Mouse (Mus musculus) kidney, postnatal 4 days (tissue): ENCODE measurements around the gene Pik3cd.

Source experiments
- DNase-seq, 2 experiments: peaks; one replicate each; pipeline ENCODE4 v3.0.0; 2021; ENCODE audit warnings: mixed read lengths in 2 of 2

Gene Pik3cd

GRCm38 (mm10) chr4:149724916-149725470 lies 22.6 kb upstream of the Pik3cd start:
- DNase-seq: no peak

- peak; percentile 79 to 85 for DNase-seq
Measured at GRCm38 (mm10) chr4:149723855-149724731, 21.7 kb upstream of the Pik3cd start.

GRCm38 (mm10) chr4:149723021-149723390 lies 20.6 kb upstream of the Pik3cd start:
- DNase-seq: no peak

- DNase-seq: no peak
Measured at GRCm38 (mm10) chr4:149722104-149723020, 20.0 kb upstream of the Pik3cd start.

- DNase-seq: no peak
Measured at GRCm38 (mm10) chr4:149721163-149721562, 18.8 kb upstream of the Pik3cd start.

GRCm38 (mm10) chr4:149719686-149720085 lies 17.3 kb upstream of the Pik3cd start:
- DNase-seq: peak; percentile 74

- no peak for DNase-seq
Measured at GRCm38 (mm10) chr4:149714542-149714941, 12.2 kb upstream of the Pik3cd start.

- DNase-seq: peak; percentile 76 to 79
Measured at GRCm38 (mm10) chr4:149711955-149712354, 9.6 kb upstream of the Pik3cd start.

GRCm38 (mm10) chr4:149711485-149711884 lies 9.1 kb upstream of the Pik3cd start:
- DNase-seq: no peak

- peak; percentile 59 to 73 for DNase-seq
Measured at GRCm38 (mm10) chr4:149710510-149710909, 8.1 kb upstream of the Pik3cd start.

- no peak for DNase-seq
Measured at GRCm38 (mm10) chr4:149705941-149706340, 3.6 kb upstream of the Pik3cd start.

GRCm38 (mm10) chr4:149705298-149705697 lies 2.9 kb upstream of the Pik3cd start:
- no peak for DNase-seq

- peak; percentile 65 to 80 for DNase-seq
Measured at GRCm38 (mm10) chr4:149701426-149702209, 753 bp downstream of the Pik3cd start.

GRCm38 (mm10) chr4:149699953-149700352 lies 2.4 kb downstream of the Pik3cd start:
- DNase-seq: no peak

- DNase-seq: peak; percentile 73 to 77
Measured at GRCm38 (mm10) chr4:149698197-149698821, 4.1 kb downstream of the Pik3cd start.

- DNase-seq: peak; percentile 36 to 56
Measured at GRCm38 (mm10) chr4:149697506-149698196, 4.7 kb downstream of the Pik3cd start.

- peak; percentile 54 to 74 for DNase-seq
Measured at GRCm38 (mm10) chr4:149696189-149696971, 6.0 kb downstream of the Pik3cd start.

GRCm38 (mm10) chr4:149691368-149691767 lies 11.0 kb downstream of the Pik3cd start:
- no peak for DNase-seq

GRCm38 (mm10) chr4:149690828-149691280 lies 11.5 kb downstream of the Pik3cd start:
- DNase-seq: no peak
